Mouse (Mus musculus): Measurements from ENCODE around the gene Bckdk. TPM values are rescaled to one million over a fixed set of nuclear protein-coding genes. Genes with fewer than 3 reads are reported as not detected.

The Bckdk gene
- polyA plus RNA-seq, 1 experiment from 2014 or later, result 152 TPM

DNA sequence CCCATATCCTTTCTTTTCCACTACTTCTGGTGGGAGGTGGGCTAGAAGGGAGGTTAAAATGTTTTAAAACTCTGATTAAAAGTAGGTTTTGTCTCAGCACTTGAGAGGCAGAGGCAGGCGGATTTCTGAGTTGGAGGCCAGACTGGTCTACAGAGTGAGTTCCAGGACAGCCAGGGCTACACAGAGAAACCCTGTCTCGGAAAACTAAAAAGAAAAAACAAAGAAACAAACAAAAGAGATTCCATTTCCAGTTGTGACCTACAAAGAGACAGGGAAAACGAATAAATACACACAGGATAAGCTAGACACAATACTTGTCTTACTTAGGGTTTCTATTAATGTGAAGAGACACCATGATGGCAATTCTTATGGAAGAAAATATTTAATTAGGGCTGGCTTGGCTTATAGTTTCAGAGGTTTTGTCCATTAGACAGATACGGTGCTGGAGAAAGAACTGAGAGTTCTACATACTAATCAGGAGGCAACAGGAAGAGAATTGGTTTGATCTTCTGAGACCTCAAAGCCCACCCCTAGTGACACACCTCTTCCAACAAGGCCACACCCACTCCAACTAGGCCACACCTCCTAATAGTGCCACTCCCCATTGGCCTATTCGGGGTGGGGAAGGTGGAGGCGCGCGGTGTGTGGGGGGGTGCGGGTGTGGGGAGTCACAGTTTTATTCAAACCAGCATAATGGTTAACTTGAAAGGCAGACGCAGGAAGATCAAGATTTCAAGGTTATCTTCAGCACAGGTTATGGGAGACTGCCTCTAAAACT is 5.5 kb upstream of the Bckdk start:
- no peaks in the 10 kb centered on the region for H3K27me3 ChIP-seq (ENCODE audit: control insufficient read depth, insufficient read depth, low read length)
- H3K4me2 ChIP-seq (replicated peaks; ENCODE audit: low read depth, low read length), result no peak overlapping the region
- 31% methylated on average over 10 of the region's 10 CpGs for WGBS
- no peak for ATAC-seq (ENCODE audit: insufficient number of reproducible peaks, insufficient read depth, low FRiP score, low read depth)
- peaks cover 6% of the 10 kb centered on the region for H3K4me1 ChIP-seq (ENCODE audit: control insufficient read depth, insufficient read depth, low read length)
- H3K36me3 ChIP-seq (ENCODE audit: control insufficient read depth, insufficient read depth, low read length), result peaks cover under 1% of the 10 kb centered on the region; the same call in 1 of the 2 replicates
- H3K27ac ChIP-seq (ENCODE audit: low read length), result no peak overlapping the region
- H3K9ac ChIP-seq (replicated peaks; ENCODE audit: low read depth, low read length), result no peak overlapping the region
- no peak overlapping the region for H3K4me3 ChIP-seq (ENCODE audit: low read depth, low read length)
- no peaks in the 10 kb centered on the region for H3K9me3 ChIP-seq (ENCODE audit: control insufficient read depth, low read depth, low read length)

DNA sequence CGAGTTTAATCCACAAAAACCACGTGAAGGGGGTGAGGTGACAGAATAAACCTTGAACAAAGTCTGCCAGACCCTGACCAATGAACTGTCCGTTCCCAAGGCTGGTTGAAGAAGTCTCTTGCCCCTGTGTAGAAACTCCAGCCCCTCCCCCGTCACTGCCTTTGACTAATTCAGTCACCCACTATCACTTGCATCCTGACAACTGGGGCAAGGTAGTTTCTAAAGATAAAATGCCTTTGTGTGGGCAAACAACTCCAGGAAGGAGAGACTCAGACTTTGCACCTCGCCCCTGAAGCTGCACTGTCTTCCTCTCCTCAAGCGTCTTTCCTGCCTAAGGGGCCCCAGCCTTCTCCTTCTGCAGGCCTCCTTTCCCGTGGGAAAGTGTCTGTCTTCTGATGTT is 3.9 kb upstream of the Bckdk start:
- no peak overlapping the region for H3K4me2 ChIP-seq (replicated peaks; ENCODE audit: low read depth, low read length)
- peak overlapping the region; percentile 35; the same call in 1 of the 2 replicates for H3K27ac ChIP-seq (ENCODE audit: low read length)

GRCm38 (mm10) chr7:127901772-127902171 is 2.1 kb upstream of the Bckdk start:
- H3K4me1 ChIP-seq (ENCODE audit: control insufficient read depth, insufficient read depth, low read length), result peaks cover 8% of the 10 kb centered on the region; the same call in 1 of the 2 replicates
- H3K9ac ChIP-seq (replicated peaks; ENCODE audit: low read depth, low read length), result no peak overlapping the region
- no peak overlapping the region for H3K4me3 ChIP-seq (ENCODE audit: low read depth, low read length)
- H3K9me3 ChIP-seq (ENCODE audit: control insufficient read depth, low read depth, low read length), result no peaks in the 10 kb centered on the region
- H3K27ac ChIP-seq (ENCODE audit: low read length), result no peak overlapping the region
- peaks cover 17% of the 10 kb centered on the region for H3K36me3 ChIP-seq (ENCODE audit: control insufficient read depth, insufficient read depth, low read length)
- H3K4me2 ChIP-seq (replicated peaks; ENCODE audit: low read depth, low read length), result no peak overlapping the region
- H3K27me3 ChIP-seq (ENCODE audit: control insufficient read depth, insufficient read depth, low read length), result no peaks in the 10 kb centered on the region
- 83% methylated on average over 2 of the region's 2 CpGs for WGBS
- ATAC-seq (ENCODE audit: insufficient number of reproducible peaks, insufficient read depth, low FRiP score, low read depth), result no peak

More for the DNA sequence above, 3.9 kb upstream of the Bckdk start:
- H3K36me3 ChIP-seq (ENCODE audit: control insufficient read depth, insufficient read depth, low read length), result no peaks in the 10 kb centered on the region; the same call in 1 of the 2 replicates
- H3K27me3 ChIP-seq (ENCODE audit: control insufficient read depth, insufficient read depth, low read length), result no peaks in the 10 kb centered on the region
- H3K4me1 ChIP-seq (ENCODE audit: control insufficient read depth, insufficient read depth, low read length), result peaks cover 6% of the 10 kb centered on the region; the same call in 1 of the 2 replicates
- ATAC-seq (ENCODE audit: insufficient number of reproducible peaks, insufficient read depth, low FRiP score, low read depth), result no peak
- H3K9me3 ChIP-seq (ENCODE audit: control insufficient read depth, low read depth, low read length), result no peaks in the 10 kb centered on the region
- H3K4me3 ChIP-seq (ENCODE audit: low read depth, low read length), result no peak overlapping the region
- 31% methylated on average over 7 of the region's 7 CpGs for WGBS
- H3K9ac ChIP-seq (replicated peaks; ENCODE audit: low read depth, low read length), result no peak overlapping the region

GRCm38 (mm10) chr7:127907939-127908338 is 4.1 kb downstream of the Bckdk start:
- Histone ChIP-seq H3K36me3 (ENCODE audit: control insufficient read depth, insufficient read depth, low read length) (peaks cover 44% of the 10 kb centered on the region), H3K4me1 (ENCODE audit: control insufficient read depth, insufficient read depth, low read length) (peaks cover 9% of the 10 kb centered on the region; the same call in 1 of the 2 replicates), H3K4me3 (ENCODE audit: low read depth, low read length) (no peak overlapping the region), H3K27ac (ENCODE audit: low read length) (no peak overlapping the region), H3K27me3 (ENCODE audit: control insufficient read depth, insufficient read depth, low read length) (no peaks in the 10 kb centered on the region), H3K9ac (replicated peaks; ENCODE audit: low read depth, low read length) (no peak overlapping the region), H3K4me2 (replicated peaks; ENCODE audit: low read depth, low read length) (no peak overlapping the region), H3K9me3 (ENCODE audit: control insufficient read depth, low read depth, low read length) (no peaks in the 10 kb centered on the region)
- 96% methylated on average over 12 of the region's 12 CpGs for WGBS
- ATAC-seq (ENCODE audit: insufficient number of reproducible peaks, insufficient read depth, low FRiP score, low read depth), result no peak

DNA sequence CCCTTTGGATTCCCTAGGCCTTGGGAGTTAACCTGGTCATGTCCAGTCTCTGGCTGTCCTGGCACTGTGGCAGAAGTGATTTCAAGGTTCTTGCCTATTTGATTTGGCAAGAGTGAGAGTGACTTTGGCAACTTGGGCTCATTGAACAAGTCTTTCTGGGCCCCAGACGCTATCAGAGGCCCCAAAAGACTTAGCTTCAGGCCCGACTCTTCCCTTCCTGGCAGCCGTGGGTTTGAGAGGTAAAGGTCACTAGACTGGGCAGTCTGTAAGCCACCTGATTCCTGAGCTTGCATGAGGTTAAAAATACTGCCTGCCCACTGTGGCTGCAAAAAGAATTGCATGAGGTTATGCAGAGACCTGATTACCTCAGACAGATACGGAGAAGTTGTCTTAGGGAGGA is 4.8 kb downstream of the Bckdk start:
- H3K4me1 ChIP-seq (ENCODE audit: control insufficient read depth, insufficient read depth, low read length), result peaks cover 12% of the 10 kb centered on the region; the same call in 1 of the 2 replicates
- ATAC-seq (ENCODE audit: insufficient number of reproducible peaks, insufficient read depth, low FRiP score, low read depth), result no peak
- H3K36me3 ChIP-seq (ENCODE audit: control insufficient read depth, insufficient read depth, low read length), result peaks cover 44% of the 10 kb centered on the region
- H3K27ac ChIP-seq (ENCODE audit: low read length), result no peak overlapping the region
- H3K4me2 ChIP-seq (replicated peaks; ENCODE audit: low read depth, low read length), result no peak overlapping the region
- H3K9me3 ChIP-seq (ENCODE audit: control insufficient read depth, low read depth, low read length), result no peaks in the 10 kb centered on the region
- no peak overlapping the region for H3K4me3 ChIP-seq (ENCODE audit: low read depth, low read length)
- no peaks in the 10 kb centered on the region for H3K27me3 ChIP-seq (ENCODE audit: control insufficient read depth, insufficient read depth, low read length)
- H3K9ac ChIP-seq (replicated peaks; ENCODE audit: low read depth, low read length), result no peak overlapping the region
- WGBS, result 84% methylated on average over 4 of the region's 4 CpGs

- H3K27me3 ChIP-seq (ENCODE audit: control insufficient read depth, insufficient read depth, low read length), result no peaks in the 10 kb centered on the region
- H3K27ac ChIP-seq (ENCODE audit: low read length), result peak within 1 kb of the TSS; percentile 82
- H3K4me2 ChIP-seq (replicated peaks; ENCODE audit: low read depth, low read length), result peak within 1 kb of the TSS; percentile 51
- H3K4me3 ChIP-seq (ENCODE audit: low read depth, low read length), result peak within 1 kb of the TSS; percentile 92
- WGBS, result under 1% methylated on average over 40 of the region's 40 CpGs
- no peaks in the 10 kb centered on the region for H3K9me3 ChIP-seq (ENCODE audit: control insufficient read depth, low read depth, low read length)
- H3K36me3 ChIP-seq (ENCODE audit: control insufficient read depth, insufficient read depth, low read length), result peaks cover 29% of the 10 kb centered on the region
- peak; percentile 96 for ATAC-seq (ENCODE audit: insufficient number of reproducible peaks, insufficient read depth, low FRiP score, low read depth)
- peaks cover 4% of the 10 kb centered on the region; the same call in 1 of the 2 replicates for H3K4me1 ChIP-seq (ENCODE audit: control insufficient read depth, insufficient read depth, low read length)
- peak within 1 kb of the TSS; percentile 58 for H3K9ac ChIP-seq (replicated peaks; ENCODE audit: low read depth, low read length)
Observed at GRCm38 (mm10) chr7:127912190-127912871, 8.4 kb downstream of the Bckdk start, which contains the start of gene Kat8. Gene Kat8, plus strand, starts transcription at chr7:127912516.

DNA sequence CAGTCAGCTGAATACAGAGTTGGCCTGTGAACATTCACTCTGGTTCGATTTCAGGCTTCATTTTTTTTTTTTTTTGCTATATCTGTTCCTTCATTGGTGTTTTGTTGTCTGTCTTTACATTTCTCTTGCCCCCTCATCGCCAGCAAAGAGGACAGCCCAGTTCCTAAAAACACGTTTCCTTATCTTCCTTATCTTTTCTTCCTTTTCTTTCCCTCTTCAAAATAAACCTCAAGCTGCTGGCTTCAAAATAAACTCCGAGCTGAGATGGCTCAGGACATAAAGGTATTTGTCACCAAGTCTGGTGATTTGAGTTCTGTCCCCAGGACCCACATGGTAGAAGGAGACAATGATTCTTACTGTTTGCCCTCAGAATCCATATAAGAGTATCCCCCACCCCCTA is 9.1 kb downstream of the Bckdk start:
- Histone ChIP-seq H3K36me3 (ENCODE audit: control insufficient read depth, insufficient read depth, low read length) (peaks cover 23% of the 10 kb centered on the region), H3K4me2 (replicated peaks; ENCODE audit: low read depth, low read length) (peak overlapping the region; percentile 51), H3K4me1 (ENCODE audit: control insufficient read depth, insufficient read depth, low read length) (peaks cover 4% of the 10 kb centered on the region; the same call in 1 of the 2 replicates), H3K4me3 (ENCODE audit: low read depth, low read length) (peak overlapping the region; percentile 92), H3K27ac (ENCODE audit: low read length) (peak overlapping the region; percentile 82; the same call in 1 of the 2 replicates), H3K9me3 (ENCODE audit: control insufficient read depth, low read depth, low read length) (no peaks in the 10 kb centered on the region), H3K27me3 (ENCODE audit: control insufficient read depth, insufficient read depth, low read length) (no peaks in the 10 kb centered on the region), H3K9ac (replicated peaks; ENCODE audit: low read depth, low read length) (peak overlapping the region; percentile 58)
- 15% methylated on average over 4 of the region's 4 CpGs for WGBS
- no peak for ATAC-seq (ENCODE audit: insufficient number of reproducible peaks, insufficient read depth, low FRiP score, low read depth)

- Histone ChIP-seq H3K27ac (ENCODE audit: low read length) (no peak overlapping the region), H3K9ac (replicated peaks; ENCODE audit: low read depth, low read length) (no peak overlapping the region), H3K9me3 (ENCODE audit: control insufficient read depth, low read depth, low read length) (no peaks in the 10 kb centered on the region), H3K4me1 (ENCODE audit: control insufficient read depth, insufficient read depth, low read length) (peaks cover 4% of the 10 kb centered on the region; the same call in 1 of the 2 replicates), H3K4me2 (replicated peaks; ENCODE audit: low read depth, low read length) (no peak overlapping the region), H3K4me3 (ENCODE audit: low read depth, low read length) (no peak overlapping the region), H3K36me3 (ENCODE audit: control insufficient read depth, insufficient read depth, low read length) (peaks cover 8% of the 10 kb centered on the region), H3K27me3 (ENCODE audit: control insufficient read depth, insufficient read depth, low read length) (no peaks in the 10 kb centered on the region)
- no peak for ATAC-seq (ENCODE audit: insufficient number of reproducible peaks, insufficient read depth, low FRiP score, low read depth)
- WGBS, result 87% methylated on average over 12 of the region's 12 CpGs
Observed at GRCm38 (mm10) chr7:127915293-127915692, 11.4 kb downstream of the Bckdk start.
